Mouse (Mus musculus) kidney, adult 2 months (tissue): ENCODE measurements around the gene Slpi. TPM values are rescaled to one million over a fixed set of nuclear protein-coding genes. Genes with fewer than 3 reads are reported as not detected.

Source experiments
- DNase-seq: peaks from one replicate; pipeline ENCODE4 v3.0.0; 2021
- H3K27ac ChIP-seq: fragments of 200-500 bp; 2 replicates; pipeline ENCODE4 v1.5.1; 2012; ENCODE audit warnings: low read depth, low read length, control low read depth, inconsistent platforms; ENCODE audit not compliant: insufficient read depth
- H3K27me3 ChIP-seq: fragments of 200-500 bp; replicated peaks from 2 replicates; pipeline ENCODE4 v1.6.1; 2012; ENCODE audit warnings: mild to moderate bottlenecking, moderate library complexity, low read length, inconsistent platforms; ENCODE audit not compliant: control insufficient read depth, insufficient read depth
- H3K36me3 ChIP-seq: fragments of 200-500 bp; 2 replicates; pipeline ENCODE4 v1.6.1; 2012; ENCODE audit warnings: mild to moderate bottlenecking, moderate library complexity, low read length, inconsistent platforms; ENCODE audit not compliant: control insufficient read depth, insufficient read depth
- H3K4me1 ChIP-seq: fragments of 200-500 bp; 2 replicates; pipeline ENCODE4 v1.6.1; 2011; ENCODE audit warnings: low read length; ENCODE audit not compliant: control insufficient read depth, insufficient read depth
- H3K4me3 ChIP-seq: fragments of 200-500 bp; 2 replicates; pipeline ENCODE4 v1.5.1; 2011; ENCODE audit warnings: mild to moderate bottlenecking, low read depth, low read length, control low read depth; ENCODE audit not compliant: insufficient read depth
- CTCF ChIP-seq: fragments of 200-500 bp; conservative IDR thresholded peaks from 2 replicates; pipeline ENCODE4 v1.5.1; 2011; ENCODE audit warnings: low read depth, mild to moderate bottlenecking, control low read depth, low read length, moderate library complexity, mixed read lengths; ENCODE audit not compliant: insufficient read depth, insufficient read length
- POLR2A ChIP-seq: fragments of 200-500 bp; IDR thresholded peaks from one replicate; pipeline ENCODE4 v1.6.1; 2011; ENCODE audit warnings: low read depth, low read length, control low read depth
- WGBS: fragments of 180-500 bp; shearing (Covaris S2); methylation state at CpG from one replicate; pipeline ENCODE4 v1.1.7; 2018; 5-methylcytosine and 5-hydroxymethylcytosine counted together
- polyA plus RNA-seq: library from polyadenylated mRNA; depleted of rRNA; stranded (reverse); fragments of >200 nt; gene quantifications from 2 replicates; pipeline ENCODE4 v1.2.3, GENCODE M21; 2012; rRNA removed

Gene Slpi
- polyA plus RNA-seq, 1 experiment = 4.6 TPM

- H3K27ac ChIP-seq = no peak overlapping the region
- no peaks in the 10 kb centered on the region for H3K4me1 ChIP-seq
- no peak for DNase-seq
- no peaks in the 10 kb centered on the region; the same call in 1 of the 2 replicates for H3K27me3 ChIP-seq
- H3K36me3 ChIP-seq = no peaks in the 10 kb centered on the region
- TF ChIP-seq POLR2A (no peak), CTCF (no peak)
- no peak overlapping the region for H3K4me3 ChIP-seq
- WGBS = 88% methylated on average over 5 of the region's 5 CpGs
Observed at GRCm38 (mm10) chr2:164312599-164312998, 76.3 kb downstream of the Slpi start.

Other genes starting within 250 kb of the Slpi start
- gene Kcns1, start 218.0 kb downstream of the Slpi start, polyA plus RNA-seq = 0.36 and 0.48 TPM in 2 replicates
- not detected in 2 replicates for gene Wfdc5, start 206.4 kb downstream of the Slpi start, polyA plus RNA-seq
- not detected in 2 replicates for gene Wfdc12, start 198.5 kb downstream of the Slpi start, polyA plus RNA-seq
- gene Wfdc15a, start 189.0 kb downstream of the Slpi start, polyA plus RNA-seq = 0.20 TPM in 1 of 2 replicates, not detected in the other
- gene Wfdc15b, start 167.4 kb downstream of the Slpi start, polyA plus RNA-seq = 492 and 557 TPM in 2 replicates
- gene Svs2, start 150.6 kb downstream of the Slpi start, polyA plus RNA-seq = not detected in 2 replicates
- not detected in 2 replicates for gene Svs3b, start 132.5 kb downstream of the Slpi start, polyA plus RNA-seq
- gene Svs4, start 110.6 kb downstream of the Slpi start, polyA plus RNA-seq = not detected in 2 replicates
- not detected in 2 replicates for gene Svs3a, start 99.8 kb downstream of the Slpi start, polyA plus RNA-seq
- gene Svs6, start 72.3 kb downstream of the Slpi start, polyA plus RNA-seq = not detected in 2 replicates
- not detected in 2 replicates for gene Svs5, start 56.4 kb downstream of the Slpi start, polyA plus RNA-seq
- gene Rbpjl, start 14.0 kb upstream of the Slpi start, polyA plus RNA-seq = 0.04 TPM in 1 of 2 replicates, not detected in the other
- 1.4 and 2.6 TPM in 2 replicates for gene Matn4, start 16.1 kb upstream of the Slpi start, polyA plus RNA-seq
- 194 and 212 TPM in 2 replicates for gene Sdc4, start 54.8 kb upstream of the Slpi start, polyA plus RNA-seq
- gene Sys1, start 67.9 kb upstream of the Slpi start, polyA plus RNA-seq = 94.5 and 122 TPM in 2 replicates
- gene Gm20458, start 71.9 kb upstream of the Slpi start, polyA plus RNA-seq = 22.1 and 23.4 TPM in 2 replicates
- 0.10 TPM in 1 of 2 replicates, not detected in the other for gene Trp53tg5, start 84.6 kb upstream of the Slpi start, polyA plus RNA-seq
- gene Dbndd2, start 97.0 kb upstream of the Slpi start, polyA plus RNA-seq = 36.8 and 43.6 TPM in 2 replicates
- gene Pigt, start 108.4 kb upstream of the Slpi start, polyA plus RNA-seq = 101 and 123 TPM in 2 replicates
- 459 and 460 TPM in 2 replicates for gene Wfdc2, start 173.3 kb upstream of the Slpi start, polyA plus RNA-seq
- gene Spint3, start 184.4 kb upstream of the Slpi start, polyA plus RNA-seq = not detected in 2 replicates
- gene Wfdc6a, start 196.4 kb upstream of the Slpi start, polyA plus RNA-seq = not detected in 2 replicates
- not detected in 2 replicates for gene Eppin, start 204.5 kb upstream of the Slpi start, polyA plus RNA-seq
- not detected in 2 replicates for gene Wfdc6b, start 224.4 kb upstream of the Slpi start, polyA plus RNA-seq
- not detected in 2 replicates for gene Wfdc8, start 224.5 kb upstream of the Slpi start, polyA plus RNA-seq
- gene Wfdc16, start 249.7 kb upstream of the Slpi start, polyA plus RNA-seq = 9.2 and 10.3 TPM in 2 replicates